Mouse (Mus musculus) neural tube, embryonic 11.5 days (tissue): ENCODE results near the gene Lrrfip1. TPM values are rescaled to one million over a fixed set of nuclear protein-coding genes. Genes with fewer than 3 reads are reported as not detected.

ENCODE experiments used
- ATAC-seq: fragments of 200-750 bp; cut with Nextera tagmentation; 2 replicates; pipeline ENCODE4 v1.8.0; 2017; ENCODE audit warnings: moderate number of reproducible peaks, mild to moderate bottlenecking, moderate TSS enrichment, moderate library complexity; ENCODE audit not compliant: insufficient read depth, low FRiP score, low TSS enrichment
- DNase-seq: peaks from one replicate; pipeline ENCODE4 v3.0.0-alpha.2; 2015; ENCODE audit warnings: low spot score
- H3K27ac ChIP-seq: fragments of 300-500 bp; sonication (generic); 2 replicates; pipeline ENCODE4 v1.5.1; 2014; ENCODE audit warnings: low read depth, mild to moderate bottlenecking, low read length
- H3K27me3 ChIP-seq: fragments of 300-500 bp; sonication (generic); 2 replicates; pipeline ENCODE4 v1.6.1; 2014; ENCODE audit warnings: mild to moderate bottlenecking, low read length, mixed read lengths; ENCODE audit not compliant: control insufficient read depth, insufficient read depth
- H3K36me3 ChIP-seq: fragments of 300-500 bp; sonication (generic); 2 replicates; pipeline ENCODE4 v1.6.1; 2014; ENCODE audit warnings: mild to moderate bottlenecking, low read length, moderate library complexity, mixed read lengths; ENCODE audit not compliant: control insufficient read depth, insufficient read depth
- H3K4me1 ChIP-seq: fragments of 300-500 bp; sonication (generic); 2 replicates; pipeline ENCODE4 v1.6.1; 2014; ENCODE audit warnings: low read length, mixed read lengths; ENCODE audit not compliant: control insufficient read depth, insufficient read depth
- H3K4me2 ChIP-seq: fragments of 300-500 bp; sonication (generic); 2 replicates; pipeline ENCODE4 v1.6.1; 2014; ENCODE audit warnings: low read depth, mild to moderate bottlenecking, moderate library complexity
- H3K4me3 ChIP-seq: fragments of 300-500 bp; sonication (generic); 2 replicates; pipeline ENCODE4 v1.5.1; 2014; ENCODE audit warnings: low read depth, low read length
- H3K9ac ChIP-seq: fragments of 300-500 bp; sonication (generic); 2 replicates; pipeline ENCODE4 v1.6.1; 2014; ENCODE audit warnings: mild to moderate bottlenecking, low read length
- H3K9me3 ChIP-seq: fragments of 300-500 bp; sonication (generic); 2 replicates; pipeline ENCODE4 v1.6.1; 2016; ENCODE audit warnings: low read length; ENCODE audit not compliant: control insufficient read depth
- WGBS: fragments of 180-500 bp; shearing (Covaris S2); extraction: QIAGEN DNeasy Blood & Tissue Kit; methylation state at CpG from one replicate; pipeline ENCODE4 v1.1.7; 2014; 5-methylcytosine and 5-hydroxymethylcytosine counted together
- polyA plus RNA-seq: library from polyadenylated mRNA; unstranded; fragments of >200 nt; fragmentation: Nextera tagmentation; extraction: Ambion mirVana; gene quantifications from 2 replicates; pipeline ENCODE4 v1.2.1, GENCODE M21; 2014

The Lrrfip1 gene
- polyA plus RNA-seq, 1 experiment from 2014 or later, result 26.9 TPM

DNA sequence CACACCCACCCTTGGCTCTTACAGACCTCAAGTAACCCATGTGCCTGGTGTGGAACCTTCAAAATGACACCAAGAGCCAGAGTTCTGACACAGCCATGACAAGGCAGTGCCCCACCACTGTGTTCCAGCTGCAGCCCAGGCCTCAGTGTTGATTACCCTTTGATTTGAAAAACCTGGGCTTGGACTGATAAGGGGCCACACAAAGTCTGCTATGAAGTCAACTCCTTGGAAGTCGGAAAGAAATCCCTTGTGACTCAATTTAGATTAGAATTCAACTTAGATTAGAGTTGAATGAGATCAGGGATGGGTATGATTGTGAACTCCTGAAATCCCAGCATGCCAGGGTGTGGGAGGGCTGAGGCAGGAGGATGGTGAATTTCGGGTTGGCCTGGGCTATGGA is 68.1 kb downstream of the Lrrfip1 start:
- H3K27me3 ChIP-seq, result no peaks in the 10 kb centered on the region
- ATAC-seq (no peak), DNase-seq (no peak)
- no peak overlapping the region for H3K9ac ChIP-seq
- H3K4me2 ChIP-seq, result no peak overlapping the region
- no peaks in the 10 kb centered on the region for H3K4me1 ChIP-seq
- no peaks in the 10 kb centered on the region for H3K9me3 ChIP-seq
- H3K27ac ChIP-seq, result no peak overlapping the region
- no peaks in the 10 kb centered on the region for H3K36me3 ChIP-seq
- WGBS, result 91% methylated on average over 2 of the region's 2 CpGs
- H3K4me3 ChIP-seq, result no peak overlapping the region

DNA sequence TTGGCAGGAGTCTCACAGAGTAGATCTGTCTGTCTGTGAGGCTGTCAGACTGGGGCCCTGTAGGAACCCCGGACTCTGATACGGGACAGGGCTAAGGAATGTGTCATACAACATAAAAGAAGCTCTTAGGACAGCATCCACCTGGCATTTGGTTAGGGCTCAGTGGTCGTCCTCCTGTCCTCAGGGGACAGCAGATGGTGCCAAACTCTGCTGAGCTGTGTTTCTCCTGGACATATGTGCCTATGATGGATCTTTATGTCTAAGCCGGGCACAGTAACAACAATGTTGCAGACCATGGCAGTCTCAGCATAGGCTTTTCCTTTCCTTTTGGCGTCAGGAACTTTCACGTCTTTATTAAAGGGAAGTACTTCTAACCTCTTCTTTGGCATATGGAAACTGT is 69.2 kb downstream of the Lrrfip1 start:
- H3K4me3 ChIP-seq, result no peak overlapping the region
- H3K36me3 ChIP-seq, result no peaks in the 10 kb centered on the region
- no peak overlapping the region for H3K9ac ChIP-seq
- no peaks in the 10 kb centered on the region for H3K4me1 ChIP-seq
- H3K4me2 ChIP-seq, result no peak overlapping the region
- ATAC-seq (no peak), DNase-seq (no peak)
- H3K9me3 ChIP-seq, result no peaks in the 10 kb centered on the region
- 81% methylated on average over 6 of the region's 6 CpGs for WGBS
- no peaks in the 10 kb centered on the region for H3K27me3 ChIP-seq
- H3K27ac ChIP-seq, result no peak overlapping the region

DNA sequence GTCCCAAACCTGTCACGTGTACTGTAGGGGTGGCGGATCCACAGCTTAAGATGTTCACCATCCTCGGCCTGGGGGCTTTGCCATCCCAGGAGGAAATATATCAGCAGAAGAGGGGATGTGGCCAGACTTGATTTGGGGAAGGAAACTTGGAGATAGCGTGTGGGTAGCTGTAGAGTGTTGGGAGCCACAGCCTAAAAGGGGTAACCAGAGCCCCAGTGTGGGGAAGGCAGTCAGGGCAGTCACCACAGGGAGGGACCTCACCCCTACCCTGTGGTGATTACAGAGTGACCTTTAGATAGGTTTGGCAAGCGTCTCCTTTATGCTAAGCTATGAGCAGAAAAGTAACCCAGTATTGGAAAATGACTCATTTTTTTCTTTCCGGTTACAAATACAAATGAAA is 71.0 kb downstream of the Lrrfip1 start:
- ATAC-seq, result no peak
- Histone ChIP-seq H3K27ac (no peak overlapping the region), H3K36me3 (no peaks in the 10 kb centered on the region), H3K9ac (no peak overlapping the region), H3K4me3 (no peak overlapping the region), H3K9me3 (no peaks in the 10 kb centered on the region), H3K27me3 (no peaks in the 10 kb centered on the region), H3K4me2 (no peak overlapping the region), H3K4me1 (no peaks in the 10 kb centered on the region)
- WGBS, result 85% methylated on average over 6 of the region's 6 CpGs
- DNase-seq, result no peak

DNA sequence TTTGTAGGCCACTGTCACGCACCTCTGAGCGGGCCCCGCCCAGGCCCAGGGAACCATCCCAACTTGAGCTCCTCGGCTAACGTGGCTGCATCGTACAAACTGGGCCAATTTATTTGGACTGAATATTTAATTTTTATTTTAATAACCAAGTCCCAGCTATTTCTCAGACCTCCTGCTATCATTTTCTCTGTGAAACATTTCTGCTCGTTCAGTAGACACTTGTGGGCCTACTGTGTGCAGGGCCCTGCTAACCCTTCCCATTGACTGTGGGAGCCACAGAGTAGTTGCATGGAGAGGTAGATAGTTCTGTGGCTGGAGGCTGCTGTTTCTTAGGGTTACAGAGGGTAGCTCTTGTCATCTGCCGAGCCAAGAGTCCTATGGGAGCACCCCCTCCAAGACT is 72.0 kb downstream of the Lrrfip1 start:
- H3K27me3 ChIP-seq, result no peaks in the 10 kb centered on the region
- no peak overlapping the region for H3K27ac ChIP-seq
- H3K4me3 ChIP-seq, result no peak overlapping the region
- no peak for DNase-seq
- no peak for ATAC-seq
- H3K36me3 ChIP-seq, result no peaks in the 10 kb centered on the region
- H3K4me2 ChIP-seq, result no peak overlapping the region
- no peaks in the 10 kb centered on the region for H3K9me3 ChIP-seq
- no peaks in the 10 kb centered on the region for H3K4me1 ChIP-seq
- 95% methylated on average over 8 of the region's 8 CpGs for WGBS
- no peak overlapping the region for H3K9ac ChIP-seq

DNA sequence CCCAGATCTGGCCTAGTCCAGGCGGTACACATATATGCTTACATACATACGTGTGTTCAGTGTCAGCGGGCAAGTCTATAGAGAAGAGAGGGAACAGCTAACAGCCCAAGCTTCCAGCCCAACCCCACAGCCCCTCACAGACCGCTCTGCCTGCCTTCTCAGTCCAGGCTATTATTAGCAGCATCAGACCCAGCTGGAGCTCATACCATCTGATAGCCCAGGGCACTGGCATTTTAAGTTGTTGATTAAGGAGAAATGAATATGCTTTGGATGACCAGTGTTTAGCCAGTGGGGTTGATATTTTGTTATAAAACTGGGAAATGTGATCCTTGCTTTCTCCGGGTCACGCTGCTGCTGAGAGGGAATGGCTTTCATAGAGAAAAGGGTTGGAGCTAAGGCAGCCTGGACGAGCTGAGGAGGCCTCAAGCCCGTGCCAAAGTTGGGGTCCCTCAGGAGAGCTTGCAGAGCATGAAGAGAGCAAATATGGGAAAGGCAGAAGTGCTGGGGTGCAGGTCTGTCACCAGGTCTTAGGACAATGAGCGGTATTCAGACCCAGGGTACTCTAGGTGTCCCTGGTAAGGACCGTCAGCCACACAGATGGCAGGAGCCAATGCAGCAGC is 73.2 kb downstream of the Lrrfip1 start:
- Histone ChIP-seq H3K27ac (no peak overlapping the region), H3K4me1 (peaks cover 4% of the 10 kb centered on the region), H3K36me3 (no peaks in the 10 kb centered on the region), H3K27me3 (no peaks in the 10 kb centered on the region), H3K9ac (no peak overlapping the region), H3K9me3 (no peaks in the 10 kb centered on the region), H3K4me3 (no peak overlapping the region), H3K4me2 (no peak overlapping the region)
- no peak for DNase-seq
- WGBS, result 86% methylated on average over 10 of the region's 10 CpGs
- no peak for ATAC-seq

DNA sequence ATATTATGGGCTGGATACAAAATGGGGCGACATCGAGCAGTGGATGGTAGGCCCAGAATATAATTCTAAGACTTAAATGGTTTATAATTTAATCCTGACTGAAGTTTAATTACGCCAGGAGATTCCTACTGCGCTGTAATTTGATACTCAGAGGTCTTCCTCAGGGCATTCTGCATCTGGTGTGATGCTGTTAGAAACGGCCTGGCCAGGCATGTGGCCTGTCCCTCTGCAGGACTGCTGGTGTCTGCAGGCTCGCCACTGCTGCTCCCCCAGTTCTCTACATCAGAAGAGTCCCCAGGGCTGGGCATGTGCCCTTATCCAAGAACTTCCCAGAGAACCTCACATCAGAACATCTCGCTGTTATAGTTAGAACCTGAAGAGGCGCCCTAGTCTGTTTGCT is 78.4 kb downstream of the Lrrfip1 start:
- DNase-seq, result no peak
- no peak overlapping the region for H3K27ac ChIP-seq
- WGBS, result 46% methylated on average over 8 of the region's 8 CpGs

DNA sequence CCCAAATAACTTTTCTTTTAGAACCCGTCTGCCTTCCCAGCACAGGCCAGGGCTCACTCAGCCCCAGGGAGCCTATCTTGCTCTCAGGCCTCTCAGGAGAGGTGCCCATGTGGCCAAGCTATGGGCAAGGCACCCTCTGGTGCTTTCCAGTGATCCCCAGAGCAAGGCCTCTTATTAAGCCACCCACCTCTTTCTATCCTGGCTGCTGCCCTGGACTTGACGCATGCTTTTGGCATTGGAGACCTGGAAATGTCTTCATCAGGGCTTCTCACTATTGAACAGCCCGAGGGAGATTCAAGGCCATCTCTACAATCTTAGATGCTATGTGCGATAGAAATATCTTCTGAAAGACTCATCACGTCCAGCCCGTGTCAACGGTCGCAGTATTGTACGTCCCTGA is 78.9 kb downstream of the Lrrfip1 start:
- no peaks in the 10 kb centered on the region for H3K36me3 ChIP-seq
- H3K27me3 ChIP-seq, result no peaks in the 10 kb centered on the region
- ATAC-seq (no peak), DNase-seq (no peak)
- H3K4me3 ChIP-seq, result no peak overlapping the region
- peaks cover 4% of the 10 kb centered on the region for H3K4me1 ChIP-seq
- H3K27ac ChIP-seq, result no peak overlapping the region
- no peaks in the 10 kb centered on the region for H3K9me3 ChIP-seq
- H3K4me2 ChIP-seq, result no peak overlapping the region
- WGBS, result 87% methylated on average over 9 of the region's 9 CpGs
- no peak overlapping the region for H3K9ac ChIP-seq

More for the DNA sequence above, 78.4 kb downstream of the Lrrfip1 start:
- Histone ChIP-seq H3K9me3 (no peaks in the 10 kb centered on the region), H3K4me3 (no peak overlapping the region), H3K4me2 (no peak overlapping the region), H3K4me1 (peaks cover 4% of the 10 kb centered on the region), H3K36me3 (no peaks in the 10 kb centered on the region), H3K27me3 (no peaks in the 10 kb centered on the region), H3K9ac (no peak overlapping the region)
- no peak for ATAC-seq

DNA sequence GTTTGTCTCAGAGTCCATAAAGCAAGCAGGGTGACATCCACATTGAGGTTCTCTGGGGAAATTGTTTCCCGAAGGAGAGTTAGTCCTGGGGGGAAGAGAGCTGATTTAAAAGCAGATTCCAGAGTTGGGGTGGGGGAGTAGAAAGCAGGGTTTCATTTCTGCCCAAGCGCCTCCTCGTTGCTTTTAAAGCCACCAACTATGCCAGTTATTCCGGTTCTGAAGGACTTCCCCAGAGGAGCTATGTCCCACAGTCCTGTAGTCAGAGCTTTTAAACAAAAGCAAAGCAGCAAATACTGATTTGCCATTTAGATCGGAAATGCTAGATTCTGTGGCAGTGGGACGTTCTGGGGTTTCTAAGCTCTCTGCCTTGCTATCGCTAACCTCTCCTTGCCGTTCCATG is 79.4 kb downstream of the Lrrfip1 start:
- H3K36me3 ChIP-seq, result no peaks in the 10 kb centered on the region
- WGBS, result 90% methylated on average over 8 of the region's 8 CpGs
- H3K9ac ChIP-seq, result no peak overlapping the region
- H3K4me3 ChIP-seq, result no peak overlapping the region
- ATAC-seq (no peak), DNase-seq (no peak)
- H3K27ac ChIP-seq, result no peak overlapping the region
- no peak overlapping the region for H3K4me2 ChIP-seq
- no peaks in the 10 kb centered on the region for H3K27me3 ChIP-seq
- peaks cover 4% of the 10 kb centered on the region for H3K4me1 ChIP-seq
- H3K9me3 ChIP-seq, result no peaks in the 10 kb centered on the region

DNA sequence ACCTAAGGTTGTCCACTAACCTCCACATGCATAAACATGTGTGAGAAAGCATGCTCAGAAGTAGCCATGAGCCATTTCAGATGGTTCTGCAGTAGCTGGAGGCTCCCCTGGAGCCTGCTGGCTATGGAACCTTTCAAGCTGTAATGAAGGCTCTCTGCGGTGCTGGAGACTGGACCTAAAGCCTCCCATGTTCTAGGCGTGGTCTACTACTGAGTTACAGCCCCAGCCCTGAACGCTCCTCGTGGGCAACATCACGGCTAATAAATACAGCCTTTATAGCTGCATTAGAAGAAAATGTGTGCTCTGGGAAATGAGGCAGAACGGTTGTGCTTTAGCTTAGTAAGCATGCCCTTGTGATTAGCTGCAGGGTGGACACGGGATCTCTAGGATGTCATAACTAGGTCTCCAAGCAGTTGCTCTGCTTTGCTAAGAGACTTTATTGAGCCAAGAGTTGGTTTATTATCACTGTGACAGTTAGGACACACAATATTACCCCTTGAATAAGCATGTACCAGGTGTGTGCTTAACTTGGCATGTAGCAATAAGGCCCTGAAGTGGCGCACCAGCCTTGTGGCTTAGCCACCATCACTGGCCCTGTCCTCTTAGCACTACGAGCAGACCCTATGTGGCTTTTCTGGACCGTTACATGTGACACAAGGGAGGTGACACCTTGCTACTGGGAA is 81.3 kb downstream of the Lrrfip1 start:
- Histone ChIP-seq H3K4me1 (peaks cover 4% of the 10 kb centered on the region), H3K9me3 (no peaks in the 10 kb centered on the region), H3K36me3 (no peaks in the 10 kb centered on the region; the same call in 1 of the 2 replicates), H3K4me2 (no peak overlapping the region), H3K9ac (no peak overlapping the region), H3K27ac (no peak overlapping the region), H3K27me3 (no peaks in the 10 kb centered on the region), H3K4me3 (no peak overlapping the region)
- DNase-seq (no peak), ATAC-seq (no peak)
- 78% methylated on average over 10 of the region's 10 CpGs for WGBS
